Mouse (Mus musculus): ENCODE data around the gene Znrf3. TPM values are rescaled to one million over a fixed set of nuclear protein-coding genes. Genes with fewer than 3 reads are reported as not detected.

Znrf3 gene
- polyA plus RNA-seq (2012; rRNA removed): 3.8 and 4.9 TPM in 2 replicates

GRCm38 (mm10) chr11:5444599-5445451, at the start of gene Znrf3:
TSS of gene Znrf3 (minus strand) at chr11:5444847.

GRCm38 (mm10) chr11:5261508-5262392, 182.9 kb downstream of the Znrf3 start, which contains the start of gene Kremen1:
TSS of gene Kremen1 (minus strand) at chr11:5261558.

Other genes with a start within 250 kb of the Znrf3 start
- gene Kremen1, start 183.3 kb downstream of the Znrf3 start, polyA plus RNA-seq (2012; rRNA removed): 8.6 and 12.4 TPM in 2 replicates
- 58.7 and 70.4 TPM in 2 replicates for gene Xbp1, start 75.8 kb upstream of the Znrf3 start, polyA plus RNA-seq (2012; rRNA removed)
- 14.1 and 15.7 TPM in 2 replicates for gene Ccdc117, start 97.3 kb upstream of the Znrf3 start, polyA plus RNA-seq (2012; rRNA removed)
- gene Ankrd36, start 124.8 kb upstream of the Znrf3 start, polyA plus RNA-seq (2012; rRNA removed): 0.05 TPM in 1 of 2 replicates, not detected in the other